ENCODE assay signal across 7 mouse cellular contexts in the genomic region with DNA sequence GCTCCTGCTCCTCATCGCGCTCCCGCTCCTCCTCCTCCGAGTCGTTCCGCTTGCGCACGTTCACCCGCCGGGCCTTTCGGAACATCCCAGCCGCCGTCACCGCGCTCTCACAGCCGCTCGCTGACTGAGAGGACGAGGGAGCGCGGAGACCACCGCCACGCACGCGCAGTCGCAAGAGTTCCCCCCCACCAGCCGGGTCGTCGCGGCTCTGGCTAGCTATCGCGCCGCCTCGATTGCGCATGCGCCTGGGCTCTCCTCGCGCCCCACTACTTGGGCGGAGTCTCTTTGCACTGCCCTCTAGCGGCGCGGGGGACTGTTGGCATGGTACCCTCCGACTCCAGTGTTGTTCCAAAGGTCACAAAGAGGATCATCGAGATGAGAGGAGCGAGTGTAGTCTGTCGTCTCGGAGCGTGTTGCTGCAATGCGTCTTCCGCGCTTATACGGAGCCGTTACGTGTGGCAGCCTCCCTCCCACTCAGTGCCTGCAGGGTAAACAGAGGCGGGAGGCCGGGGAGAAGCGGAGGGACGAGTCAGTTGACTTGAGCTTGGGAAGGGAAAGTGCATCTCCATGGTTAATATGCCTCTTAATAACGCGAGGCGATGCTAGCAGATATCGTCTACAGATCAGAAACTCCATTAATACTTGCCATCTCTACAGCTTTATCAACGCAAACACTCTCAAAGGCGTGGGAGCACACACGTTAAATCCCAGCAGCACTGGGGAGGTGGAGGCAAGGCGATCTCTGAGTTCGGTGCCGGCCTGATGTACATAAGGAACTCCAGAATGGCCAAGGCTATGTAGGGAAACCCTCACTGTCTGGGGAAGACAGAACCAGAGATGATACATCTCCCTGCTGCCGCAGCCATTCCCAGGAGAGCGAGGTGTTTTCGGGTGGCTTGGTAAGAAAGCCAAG. TPM values are rescaled to one million over a fixed set of nuclear protein-coding genes. Genes with fewer than 3 reads are reported as not detected.
DNase-seq lines count a peak whose midpoint lies in the region; ATAC-seq lines count a peak whose summit lies in the region.

A gene (minus strand): TSS at position 274 of the 913 bp plus-strand sequence.

- peak within 1 kb of the TSS; percentile 94 for H3K4me3 ChIP-seq in intestine, embryonic 15.5 days (replicated peaks)
- H3K4me3 ChIP-seq in midbrain, embryonic 10.5 days, result peak within 1 kb of the TSS; percentile 85

- WGBS in intestine, embryonic 15.5 days, result 2% methylated on average over 70 of the region's 70 CpGs
- 2% methylated on average over 70 of the region's 70 CpGs for WGBS in midbrain, embryonic 10.5 days

- H3K27ac ChIP-seq in intestine, embryonic 15.5 days, result peak within 1 kb of the TSS; percentile 96
- peak within 1 kb of the TSS; percentile 95 for H3K27ac ChIP-seq in midbrain, embryonic 10.5 days (replicated peaks)

- peak; percentile 99 for DNase-seq in adrenal gland, adult 2 months
- peak; percentile 98 for DNase-seq in embryo, embryonic 11.5 days (ENCODE audit: low read depth, low spot score)
- peak; percentile 98 to 99 for DNase-seq in gastrocnemius, postnatal 36 days
- peak; percentile 98 to 99 for DNase-seq in left cerebral cortex, postnatal 25 days (ENCODE audit: low spot score in 2 of 2)
- peak; percentile 100 for DNase-seq in midbrain, embryonic 10.5 days (ENCODE audit: low spot score)
- peak; percentile 100 for DNase-seq in right cerebral cortex, postnatal 4 days

- ATAC-seq in intestine, embryonic 15.5 days, result peak; percentile 95

- no peaks in the 10 kb centered on the region for H3K9me3 ChIP-seq in intestine, embryonic 15.5 days
- no peaks in the 10 kb centered on the region for H3K9me3 ChIP-seq in midbrain, embryonic 10.5 days (replicated peaks)

- H3K9ac ChIP-seq in intestine, embryonic 15.5 days, result peak within 1 kb of the TSS; percentile 98

- H3K4me2 ChIP-seq in intestine, embryonic 15.5 days (replicated peaks), result peak within 1 kb of the TSS; percentile 71

- H3K4me1 ChIP-seq in intestine, embryonic 15.5 days (replicated peaks), result peaks cover 3% of the 10 kb centered on the region
- H3K4me1 ChIP-seq in midbrain, embryonic 10.5 days, result peaks cover 21% of the 10 kb centered on the region

- H3K36me3 ChIP-seq in intestine, embryonic 15.5 days, result peaks cover 7% of the 10 kb centered on the region; the same call in 1 of the 2 replicates
- peaks cover 25% of the 10 kb centered on the region for H3K36me3 ChIP-seq in midbrain, embryonic 10.5 days

- H3K27me3 ChIP-seq in intestine, embryonic 15.5 days (replicated peaks), result no peaks in the 10 kb centered on the region
- H3K27me3 ChIP-seq in midbrain, embryonic 10.5 days (ENCODE audit: low read depth, poor library complexity, severe bottlenecking), result no peaks in the 10 kb centered on the region

- intact Hi-C loops in gastrocnemius, postnatal 36 days (cut with DNase I), result no loop called here
- intact Hi-C loops in left cerebral cortex, postnatal 25 days (cut with DNase I), result loop anchor here (1.0 to 2.0 kb wide), 2 partner anchors 28 to 33 kb away; a partner anchor contains a TSS

RNA-seq across cellular contexts. Expression of the gene that starts here (rescaled TPM):
- total RNA-seq in adrenal gland, adult 2 months (2021), result 10 to 100 TPM; 32.9 to 63.1 TPM
- polyA plus RNA-seq in adrenal gland, adult 2 months (2012; rRNA removed), result 8.8 and 11.6 TPM in 2 replicates
- total RNA-seq in gastrocnemius, postnatal 36 days (2021), result 10 to 100 TPM in 1 of 2 experiments, 1 to 10 TPM in 1; 8.5 to 11.5 TPM
- 45.0 and 45.6 TPM in 2 replicates for polyA plus RNA-seq in intestine, embryonic 15.5 days (2015; fragmentation: Nextera tagmentation; extraction: Ambion mirVana)
- 10 to 100 TPM; 45.1 to 57.4 TPM for total RNA-seq in left cerebral cortex, postnatal 25 days (2021)
- polyA plus RNA-seq in midbrain, embryonic 10.5 days (2016; fragmentation: Nextera tagmentation; extraction: Ambion mirVana), result 60.9 and 75.3 TPM in 2 replicates

Comparison
In these comparisons a context has a peak if more than half of its experiments do, and no peak if none do; other contexts are left out.
1. Peak in every context shown above with its lines: DNase-seq, ATAC-seq, H3K4me3 ChIP-seq and H3K27ac ChIP-seq.